Mouse (Mus musculus): ENCODE results near the gene Tfpi. TPM values are rescaled to one million over a fixed set of nuclear protein-coding genes. Genes with fewer than 3 reads are reported as not detected.
"Not testable (repeated sequence)": the region's sequence is repeated elsewhere in the genome, so short reads cannot be mapped to it uniquely, and the experiment has no call there.

The Tfpi gene
- total RNA-seq, 2 experiments from 2014 or later: 3.8 to 5.8 TPM

DNA sequence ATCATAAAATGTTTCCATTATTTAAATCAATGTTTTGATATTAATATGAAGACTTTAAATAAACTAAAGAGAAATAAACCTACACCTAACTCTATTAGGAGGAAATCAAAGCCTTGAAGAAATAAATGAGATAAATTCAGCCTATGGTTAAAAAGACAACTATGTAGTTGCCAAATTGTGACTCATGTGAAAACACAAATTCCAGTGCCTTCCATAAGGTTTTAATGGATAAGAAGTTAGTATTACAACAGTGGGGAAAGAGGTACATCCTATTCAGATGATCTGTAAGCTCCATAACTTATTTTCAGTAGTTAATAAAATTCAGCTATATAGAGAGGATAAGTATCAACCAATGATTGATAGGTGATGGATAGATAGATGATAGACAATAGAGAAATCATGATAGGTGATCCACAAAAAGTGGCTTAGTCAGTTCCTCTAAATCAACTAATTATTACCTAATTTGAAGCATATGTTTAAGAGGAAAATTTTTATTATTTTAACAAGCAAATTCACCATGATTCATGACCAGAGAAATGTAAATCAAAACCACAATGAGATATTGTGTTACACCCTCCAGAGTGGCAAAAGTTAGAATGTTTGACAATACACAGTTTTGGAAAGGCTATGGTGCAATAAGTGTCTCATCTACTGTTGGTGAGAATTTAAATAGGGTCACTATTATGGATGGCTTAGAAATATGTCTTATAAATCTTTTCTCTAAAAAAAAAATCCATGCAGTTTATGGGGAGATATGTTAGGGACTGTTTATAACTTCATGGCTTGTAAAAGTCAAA lies 66.6 kb downstream of the Tfpi start:
- DNase-seq (ENCODE audit: low spot score in 2 of 2): no peak
- intact Hi-C loops (cut with DNase I): no loop called here

DNA sequence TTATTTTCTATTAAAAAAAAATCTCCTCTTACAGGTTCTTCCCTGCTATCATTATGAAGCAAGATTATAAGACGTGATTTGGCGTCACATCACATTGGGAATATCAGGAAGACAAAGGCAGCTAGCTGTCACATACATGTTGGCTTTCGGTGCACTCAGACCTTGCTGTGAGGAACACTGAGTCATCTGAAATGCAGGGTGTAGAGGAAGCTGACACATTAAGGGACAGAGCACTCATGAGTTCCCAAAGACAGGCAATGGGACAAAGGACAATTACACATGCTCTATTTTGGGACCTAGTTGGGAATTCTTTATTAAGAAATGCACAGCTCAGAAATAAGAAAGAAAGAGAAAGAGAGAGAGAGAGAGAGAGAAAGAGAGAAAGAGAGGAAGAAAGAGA lies 71.7 kb downstream of the Tfpi start:
- intact Hi-C loops (cut with DNase I): no loop called here
- DNase-seq (ENCODE audit: low spot score in 2 of 2): no peak

DNA sequence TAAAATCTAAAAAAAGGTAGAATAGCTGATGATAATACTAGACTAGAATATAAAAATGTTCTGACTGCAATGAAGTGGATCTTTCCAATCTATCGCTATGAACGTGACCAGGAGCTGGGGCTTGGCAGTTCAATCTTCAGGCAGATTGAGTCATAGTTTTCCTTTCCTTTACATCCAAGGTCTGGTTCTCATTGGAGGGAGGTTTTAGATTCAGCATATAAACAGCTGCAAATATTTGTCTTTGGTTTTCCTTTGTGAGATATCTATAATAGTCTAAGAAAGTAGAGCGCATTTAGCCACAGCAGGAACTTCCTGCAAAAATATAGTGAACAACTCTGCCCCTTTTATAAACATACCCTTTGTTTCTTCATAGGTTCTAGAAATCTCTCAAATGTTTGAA lies 73.9 kb downstream of the Tfpi start:
- intact Hi-C loops (cut with DNase I): no loop called here
- DNase-seq (ENCODE audit: low spot score in 2 of 2): no peak

DNA sequence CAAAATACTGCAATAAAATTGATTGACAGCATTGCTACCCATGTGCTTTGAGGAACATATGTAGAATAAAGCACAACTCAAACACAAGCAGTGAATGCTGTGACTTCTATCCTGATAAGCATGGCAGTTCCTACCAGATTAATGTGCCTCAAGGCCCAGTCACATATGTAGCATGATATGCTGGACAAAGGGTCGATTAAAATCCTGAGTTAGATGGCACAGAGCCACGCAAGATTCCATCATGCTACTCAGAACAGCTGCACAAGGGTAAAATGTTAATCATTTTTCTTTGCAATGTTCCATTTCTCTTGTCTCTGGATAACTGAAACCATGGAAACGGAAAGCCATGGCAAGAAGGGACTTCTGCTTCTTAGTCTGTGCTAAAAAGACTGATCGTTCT lies 80.0 kb downstream of the Tfpi start:
- intact Hi-C loops (cut with DNase I): no loop called here
- no peak for DNase-seq (ENCODE audit: low spot score in 2 of 2)

DNA sequence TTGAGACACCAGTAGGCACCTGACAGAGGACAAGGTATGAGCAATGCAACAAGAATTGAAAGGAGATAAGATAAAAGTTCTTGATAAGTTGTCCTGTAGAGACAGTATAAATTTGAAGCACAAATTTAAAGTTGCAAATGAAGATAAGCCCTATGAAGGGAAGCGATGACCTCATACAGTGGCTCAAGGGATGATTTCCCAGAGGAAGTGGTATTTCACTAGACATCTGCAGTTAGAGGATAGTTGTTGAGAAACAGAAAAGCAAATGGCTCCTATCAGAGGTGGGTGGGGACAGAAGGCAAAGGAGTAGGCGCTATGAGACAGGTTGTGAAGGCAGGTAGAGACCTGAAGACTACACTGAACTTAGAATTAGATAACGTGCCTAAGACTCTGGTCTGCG lies 83.3 kb downstream of the Tfpi start:
- DNase-seq (ENCODE audit: low spot score in 2 of 2): no peak
- intact Hi-C loops (cut with DNase I): no loop called here

DNA sequence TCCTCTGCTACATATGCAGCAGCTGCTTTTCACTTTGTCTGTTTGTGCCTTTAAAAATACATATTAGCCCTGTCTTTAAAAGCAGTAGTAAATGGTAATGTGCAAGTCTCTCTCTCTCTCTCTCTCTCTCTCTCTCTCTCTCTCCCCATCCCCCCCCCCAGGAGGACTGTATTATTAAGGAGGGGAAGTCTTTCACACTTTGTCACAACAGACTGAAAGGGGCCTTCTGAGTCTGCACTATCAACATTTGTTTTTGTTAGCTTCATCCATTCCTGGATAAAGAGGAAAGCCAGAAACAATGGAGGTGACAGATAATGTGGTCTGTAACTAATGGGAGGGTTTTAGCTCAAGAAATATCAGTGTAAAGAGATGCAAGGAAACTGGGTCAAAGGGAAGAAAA lies 87.5 kb downstream of the Tfpi start:
- intact Hi-C loops (cut with DNase I): no loop called here
- DNase-seq (ENCODE audit: low spot score in 2 of 2): no peak

DNA sequence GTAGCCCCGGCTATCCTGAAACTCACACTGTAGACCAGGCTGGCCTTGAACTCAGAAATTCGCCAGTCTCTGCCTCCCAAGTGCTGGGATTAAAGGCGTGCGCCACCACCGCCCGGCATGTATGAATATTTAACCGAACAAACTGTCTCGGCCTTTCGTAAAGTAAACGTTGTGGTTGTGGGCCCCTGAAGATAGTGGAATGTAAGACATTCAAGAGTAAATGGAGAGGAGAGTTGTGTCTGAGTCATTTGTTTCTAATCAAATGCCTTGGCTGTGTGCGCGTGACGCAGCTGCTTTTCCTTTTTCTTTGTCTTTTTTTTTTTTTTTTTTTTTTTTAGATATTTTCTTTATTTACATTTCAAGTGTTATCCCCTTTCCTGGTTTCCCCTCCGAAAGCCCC lies 88.0 kb downstream of the Tfpi start:
- DNase-seq (ENCODE audit: low spot score in 2 of 2); intact Hi-C loops (cut with DNase I): not testable (repeated sequence)

DNA sequence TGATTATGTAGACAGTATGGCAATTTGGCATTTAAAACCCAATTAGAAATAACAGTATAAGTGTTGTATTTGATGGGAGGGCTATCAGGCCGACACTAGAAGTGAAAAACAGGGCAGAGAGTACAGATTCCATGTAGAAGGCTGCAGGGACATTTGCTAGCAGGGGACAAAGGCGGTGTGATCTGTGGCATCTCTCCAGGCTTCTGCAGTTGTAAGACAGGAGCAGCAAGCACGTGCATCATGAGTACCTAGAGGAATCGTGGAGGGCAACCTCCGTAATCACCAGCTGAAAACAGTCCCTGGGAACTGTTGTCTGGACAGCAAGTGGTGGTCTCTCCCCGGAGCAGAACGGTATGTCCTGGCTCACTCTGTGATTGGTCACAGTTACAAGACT lies 88.6 kb downstream of the Tfpi start:
- intact Hi-C loops (cut with DNase I): no loop called here
- no peak for DNase-seq (ENCODE audit: low spot score in 2 of 2)

DNA sequence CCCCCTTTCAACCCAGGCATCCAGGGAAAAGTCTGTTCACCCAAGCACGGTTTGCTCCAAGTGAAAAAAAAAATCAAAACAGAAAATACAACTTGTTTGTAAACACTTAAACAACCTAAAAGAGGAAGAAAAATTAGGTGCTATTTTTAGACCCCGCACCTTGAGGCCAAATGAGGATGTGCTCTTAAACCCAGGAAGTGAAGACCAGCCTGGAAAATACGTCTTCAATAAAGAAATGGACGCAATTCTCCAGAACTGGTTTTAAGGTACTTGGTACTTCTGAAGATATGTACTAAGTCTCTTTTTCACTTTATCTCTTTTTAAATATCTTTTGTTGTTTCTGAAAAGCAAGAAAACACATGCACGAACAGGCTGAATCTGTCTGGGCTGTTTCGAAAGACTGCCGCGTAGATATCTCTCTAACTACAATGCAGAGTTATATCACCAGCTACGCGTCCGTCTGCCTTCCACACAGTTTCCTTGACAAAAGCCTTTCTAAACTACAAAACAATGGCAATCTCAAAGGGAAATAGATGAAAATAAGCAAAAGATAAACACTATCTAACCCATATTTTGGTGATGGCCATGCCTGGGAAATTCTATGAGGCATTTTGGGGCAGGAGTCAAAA lies 89.1 kb downstream of the Tfpi start:
- intact Hi-C loops (cut with DNase I): no loop called here
- DNase-seq (ENCODE audit: low spot score in 2 of 2): no peak

DNA sequence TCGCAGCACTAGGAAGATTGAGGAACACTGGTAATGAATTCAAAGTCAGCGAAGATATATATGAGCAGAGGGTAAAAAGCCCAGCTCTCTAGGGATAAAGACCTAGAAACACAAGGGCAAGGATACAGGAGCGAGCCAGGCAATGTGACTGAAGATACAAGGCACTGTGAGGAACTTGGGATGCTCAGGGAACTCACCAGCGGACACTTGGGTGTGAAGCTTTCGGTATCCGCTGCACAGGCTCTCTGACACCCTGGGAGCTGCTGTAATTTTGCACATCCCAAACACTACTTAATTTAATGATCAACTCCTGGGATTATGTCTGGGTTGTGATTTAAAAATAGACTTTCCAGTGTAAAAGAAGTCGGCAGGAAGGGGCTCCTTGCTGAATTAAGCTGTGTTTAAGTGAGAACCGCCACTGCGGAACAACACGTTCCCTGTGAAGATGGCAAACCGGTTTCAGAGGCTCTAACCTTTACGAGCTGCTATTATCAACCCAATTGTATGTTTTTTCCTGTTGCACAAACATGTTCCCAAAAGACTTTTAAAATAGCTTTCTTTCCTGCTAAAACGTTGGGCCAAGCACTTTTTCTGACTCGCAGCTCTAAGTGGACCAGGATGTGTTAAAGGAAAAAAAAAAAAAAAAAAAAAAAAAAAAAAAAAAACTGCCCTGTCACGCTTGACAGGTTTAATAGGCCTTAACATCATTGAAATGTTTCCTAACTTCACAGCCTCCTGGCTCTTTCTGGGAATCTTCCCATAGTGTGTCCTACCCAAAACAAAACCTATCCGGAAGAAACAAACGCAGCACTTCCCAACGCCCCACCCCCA lies 89.8 kb downstream of the Tfpi start:
- intact Hi-C loops (cut with DNase I): no loop called here
- no peak for DNase-seq (ENCODE audit: low spot score in 2 of 2)

DNA sequence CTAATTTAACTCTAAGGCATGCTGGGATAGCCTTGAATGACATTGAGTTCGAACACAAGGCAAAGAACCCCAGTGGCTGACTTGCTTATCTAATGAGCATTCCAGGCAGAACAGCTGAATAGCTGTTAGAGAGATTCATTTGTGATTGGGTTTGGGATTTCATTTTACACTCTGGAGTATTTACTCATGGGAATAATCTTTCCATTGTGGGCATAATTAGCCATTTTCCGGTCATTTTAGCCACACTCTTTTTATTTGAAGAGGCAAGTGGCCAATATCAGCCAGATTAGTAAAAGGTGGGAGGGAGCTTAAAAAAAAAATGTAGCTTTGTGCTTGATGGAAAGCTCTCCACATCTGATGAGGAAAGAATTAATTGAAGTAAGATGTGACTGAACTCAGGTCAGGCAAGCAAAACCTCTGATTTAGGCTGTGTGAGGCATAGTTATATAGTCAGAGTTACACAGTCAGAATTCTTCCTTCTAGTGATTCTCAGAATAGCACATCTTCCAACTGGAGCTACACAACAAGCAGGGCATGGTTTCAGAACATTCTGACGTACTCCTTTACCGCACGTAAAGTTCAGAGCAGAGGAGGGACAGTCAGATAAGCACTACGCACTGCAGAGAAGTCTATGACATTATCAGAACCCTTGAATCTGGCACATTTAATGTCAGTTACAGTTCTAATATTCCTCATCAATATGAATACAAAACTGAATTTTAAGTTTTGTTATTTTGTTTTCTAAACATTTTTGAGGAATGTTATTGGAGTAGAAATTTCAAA lies 91.5 kb downstream of the Tfpi start:
- no peak for DNase-seq (ENCODE audit: low spot score in 2 of 2)
- intact Hi-C loops (cut with DNase I): no loop called here

DNA sequence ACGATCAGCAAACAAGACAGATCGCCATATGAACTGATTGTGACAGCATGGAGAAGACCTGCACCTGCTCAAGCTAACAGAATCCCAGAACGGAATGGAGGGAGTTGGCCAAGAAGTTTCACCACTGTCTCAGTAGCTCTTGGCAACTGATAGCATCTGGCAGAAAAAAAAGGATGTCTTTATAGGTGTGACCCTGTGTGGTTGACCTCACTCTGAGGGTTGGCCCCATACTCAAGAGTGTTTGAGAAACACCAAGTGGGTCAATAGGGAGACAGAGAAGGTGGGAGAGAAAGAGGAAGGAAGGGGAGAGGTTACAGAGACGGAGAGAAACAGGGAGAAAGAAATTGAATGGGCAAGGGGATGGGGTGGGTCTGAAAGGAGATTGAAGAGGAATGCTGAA lies 92.7 kb downstream of the Tfpi start:
- no peak for DNase-seq (ENCODE audit: low spot score in 2 of 2)
- intact Hi-C loops (cut with DNase I): no loop called here

Other genes with a start within 250 kb of the Tfpi start
- gene Calcrl, start 51.4 kb downstream of the Tfpi start, total RNA-seq (2021): 1 to 10 TPM; 6.1 TPM
- 10 to 100 TPM; 56.8 to 66.1 TPM for gene Ctnnd1, start 174.0 kb upstream of the Tfpi start, total RNA-seq (2021)
- gene Btbd18, start 182.3 kb upstream of the Tfpi start, total RNA-seq (2021): not detected
- gene Selenoh, start 194.0 kb upstream of the Tfpi start, total RNA-seq (2021): 10 to 100 TPM; 35.5 to 41.2 TPM
- 1 to 10 TPM; 6.0 to 8.1 TPM for gene Gm28635, start 201.3 kb upstream of the Tfpi start, total RNA-seq (2021)
- 10 to 100 TPM; 27.2 to 31.9 TPM for gene Med19, start 201.6 kb upstream of the Tfpi start, total RNA-seq (2021)
- 100 to 1,000 TPM; 223 to 252 TPM for gene Tmx2, start 202.4 kb upstream of the Tfpi start, total RNA-seq (2021)
- gene Zdhhc5, start 238.4 kb upstream of the Tfpi start, total RNA-seq (2021): 10 to 100 TPM; 42.1 to 48.9 TPM